Mouse (Mus musculus) layer of hippocampus, postnatal 10 days (tissue): ENCODE measurements around the gene Ascc1. TPM values are rescaled to one million over a fixed set of nuclear protein-coding genes. Genes with fewer than 3 reads are reported as not detected.

Source experiments
- microRNA-seq, 2 experiments: library from miRNA; unstranded; fragments of <30 nt; microRNA quantifications; one replicate each; pipeline ENCODE4 v1.2.0; 2021
- total RNA-seq, 2 experiments: library from RNA; stranded (reverse); gene quantifications; 2 replicates each; pipeline ENCODE4 v1.2.3; 2021

Ascc1 gene
- total RNA-seq, 2 experiments from 2014 or later = 19.2 to 19.9 TPM

Small RNAs within 50 kb of the gene (microRNA-seq; reads per million reads assigned to microRNA genes)
- gene Mir6906 = 1.6 to 4.1 reads per million in 2 experiments

Other genes with a start within 250 kb of the Ascc1 start
- 10 to 100 TPM; 43.9 to 44.2 TPM for gene Dnajb12, start 123.2 kb upstream of the Ascc1 start, total RNA-seq
- gene Ddit4, start 51.0 kb upstream of the Ascc1 start, total RNA-seq = 10 to 100 TPM; 73.6 to 94.2 TPM
- gene Anapc16, start 330 bp downstream of the Ascc1 start, total RNA-seq = 10 to 100 TPM; 66.0 to 72.3 TPM
- gene Spock2, start 103.4 kb downstream of the Ascc1 start, total RNA-seq = 100 to 1,000 TPM; 446 to 471 TPM
- 1 to 10 TPM; 2.5 to 3.3 TPM for gene Chst3, start 216.5 kb downstream of the Ascc1 start, total RNA-seq